Mouse (Mus musculus): ENCODE results near the gene Utp15. TPM values are rescaled to one million over a fixed set of nuclear protein-coding genes. Genes with fewer than 3 reads are reported as not detected.
A peak's percentile ranks its signal among the peaks of the same experiment; 100 is the strongest.

Gene Utp15
- polyA plus RNA-seq, 1 experiment from 2014 or later = 51.4 TPM

- Histone ChIP-seq H3K4me1 (no peaks in the 10 kb centered on the region), H3K4me3 (no peak overlapping the region), H3K9me3 (replicated peaks) (no peaks in the 10 kb centered on the region), H3K27me3 (ENCODE audit: low read depth, poor library complexity, severe bottlenecking) (no peaks in the 10 kb centered on the region), H3K27ac (no peak overlapping the region), H3K36me3 (no peaks in the 10 kb centered on the region)
- DNase-seq (ENCODE audit: low spot score) = no peak
- 79% methylated on average over 12 of the region's 12 CpGs for WGBS
These were observed 18.3 kb upstream of the Utp15 start for GRCm38 (mm10) chr13:98280990-98281650.

- H3K36me3 ChIP-seq = peaks cover 5% of the 10 kb centered on the region; the same call in 1 of the 2 replicates
- no peaks in the 10 kb centered on the region for H3K9me3 ChIP-seq (replicated peaks)
- H3K4me1 ChIP-seq = no peaks in the 10 kb centered on the region
- H3K4me3 ChIP-seq = no peak within 1 kb of the TSS
- no peaks in the 10 kb centered on the region for H3K27me3 ChIP-seq (ENCODE audit: low read depth, poor library complexity, severe bottlenecking)
- DNase-seq (ENCODE audit: low spot score) = no peak
- WGBS = 73% methylated on average over 5 of the region's 5 CpGs
- no peak within 1 kb of the TSS for H3K27ac ChIP-seq
These were observed 16.8 kb upstream of the Utp15 start, which contains the start of gene Gm21976 for GRCm38 (mm10) chr13:98279686-98280085. Gene Gm21976 (plus strand): TSS chr13:98279887.

GRCm38 (mm10) chr13:98277501-98277900 lies 14.7 kb upstream of the Utp15 start:
- Histone ChIP-seq H3K4me3 (no peak overlapping the region), H3K4me1 (no peaks in the 10 kb centered on the region), H3K27ac (no peak overlapping the region), H3K36me3 (peaks cover 19% of the 10 kb centered on the region), H3K27me3 (ENCODE audit: low read depth, poor library complexity, severe bottlenecking) (no peaks in the 10 kb centered on the region), H3K9me3 (replicated peaks) (no peaks in the 10 kb centered on the region)
- 80% methylated on average over 2 of the region's 2 CpGs for WGBS
- no peak for DNase-seq (ENCODE audit: low spot score)

GRCm38 (mm10) chr13:98276253-98276652 lies 13.4 kb upstream of the Utp15 start:
- H3K27ac ChIP-seq = no peak overlapping the region
- H3K4me3 ChIP-seq = no peak overlapping the region
- WGBS = 91% methylated on average over 7 of the region's 7 CpGs
- H3K27me3 ChIP-seq (ENCODE audit: low read depth, poor library complexity, severe bottlenecking) = no peaks in the 10 kb centered on the region
- no peaks in the 10 kb centered on the region for H3K4me1 ChIP-seq
- no peaks in the 10 kb centered on the region for H3K9me3 ChIP-seq (replicated peaks)
- DNase-seq (ENCODE audit: low spot score) = no peak
- H3K36me3 ChIP-seq = peaks cover 32% of the 10 kb centered on the region

GRCm38 (mm10) chr13:98275646-98276045 lies 12.8 kb upstream of the Utp15 start:
- Histone ChIP-seq H3K27me3 (ENCODE audit: low read depth, poor library complexity, severe bottlenecking) (no peaks in the 10 kb centered on the region), H3K36me3 (peaks cover 37% of the 10 kb centered on the region), H3K9me3 (replicated peaks) (no peaks in the 10 kb centered on the region), H3K4me1 (no peaks in the 10 kb centered on the region), H3K27ac (no peak overlapping the region), H3K4me3 (no peak overlapping the region)
- 91% methylated on average over 4 of the region's 4 CpGs for WGBS
- DNase-seq (ENCODE audit: low spot score) = no peak

GRCm38 (mm10) chr13:98274023-98274422 lies 11.2 kb upstream of the Utp15 start:
- H3K27ac ChIP-seq = no peak overlapping the region
- peaks cover 37% of the 10 kb centered on the region for H3K36me3 ChIP-seq
- DNase-seq (ENCODE audit: low spot score) = no peak
- H3K27me3 ChIP-seq (ENCODE audit: low read depth, poor library complexity, severe bottlenecking) = no peaks in the 10 kb centered on the region
- 94% methylated on average over 9 of the region's 9 CpGs for WGBS
- no peaks in the 10 kb centered on the region for H3K9me3 ChIP-seq (replicated peaks)
- H3K4me1 ChIP-seq = no peaks in the 10 kb centered on the region
- no peak overlapping the region for H3K4me3 ChIP-seq

GRCm38 (mm10) chr13:98264111-98264510 lies 1.3 kb upstream of the Utp15 start:
- Histone ChIP-seq H3K27me3 (ENCODE audit: low read depth, poor library complexity, severe bottlenecking) (no peaks in the 10 kb centered on the region), H3K36me3 (peaks cover 24% of the 10 kb centered on the region), H3K27ac (no peak overlapping the region), H3K9me3 (replicated peaks) (no peaks in the 10 kb centered on the region), H3K4me3 (peak overlapping the region; percentile 80), H3K4me1 (peaks cover 21% of the 10 kb centered on the region)
- no peak for DNase-seq (ENCODE audit: low spot score)
- 50% methylated on average over 5 of the region's 5 CpGs for WGBS

GRCm38 (mm10) chr13:98263458-98263987 lies 682 bp upstream of the Utp15 start:
- DNase-seq (ENCODE audit: low spot score) = no peak
- WGBS = 2% methylated on average over 16 of the region's 16 CpGs
- Histone ChIP-seq H3K27me3 (ENCODE audit: low read depth, poor library complexity, severe bottlenecking) (no peaks in the 10 kb centered on the region), H3K4me1 (peaks cover 21% of the 10 kb centered on the region), H3K9me3 (replicated peaks) (no peaks in the 10 kb centered on the region), H3K4me3 (peak overlapping the region; percentile 80), H3K27ac (peak overlapping the region; percentile 91), H3K36me3 (peaks cover 27% of the 10 kb centered on the region)

GRCm38 (mm10) chr13:98254921-98255320 lies 7.9 kb downstream of the Utp15 start:
- H3K27me3 ChIP-seq (ENCODE audit: low read depth, poor library complexity, severe bottlenecking) = no peaks in the 10 kb centered on the region
- H3K4me3 ChIP-seq = no peak overlapping the region
- DNase-seq (ENCODE audit: low spot score) = no peak

GRCm38 (mm10) chr13:98249594-98249993 lies 13.2 kb downstream of the Utp15 start:
- no peak for DNase-seq (ENCODE audit: low spot score)
- Histone ChIP-seq H3K36me3 (peaks cover 76% of the 10 kb centered on the region), H3K4me3 (no peak overlapping the region), H3K27me3 (ENCODE audit: low read depth, poor library complexity, severe bottlenecking) (no peaks in the 10 kb centered on the region), H3K4me1 (no peaks in the 10 kb centered on the region), H3K27ac (no peak overlapping the region), H3K9me3 (replicated peaks) (no peaks in the 10 kb centered on the region)
- WGBS = 94% methylated on average over 10 of the region's 10 CpGs

More at GRCm38 (mm10) chr13:98254921-98255320, 7.9 kb downstream of the Utp15 start:
- WGBS = 83% methylated on average over 9 of the region's 9 CpGs
- H3K36me3 ChIP-seq = peaks cover 99% of the 10 kb centered on the region
- no peaks in the 10 kb centered on the region for H3K9me3 ChIP-seq (replicated peaks)
- H3K4me1 ChIP-seq = no peaks in the 10 kb centered on the region
- no peak overlapping the region for H3K27ac ChIP-seq

- Histone ChIP-seq H3K27me3 (ENCODE audit: low read depth, poor library complexity, severe bottlenecking) (no peaks in the 10 kb centered on the region), H3K36me3 (peaks cover 35% of the 10 kb centered on the region), H3K4me1 (no peaks in the 10 kb centered on the region), H3K27ac (no peak overlapping the region), H3K4me3 (no peak overlapping the region), H3K9me3 (replicated peaks) (no peaks in the 10 kb centered on the region)
- DNase-seq (ENCODE audit: low spot score) = no peak
- 69% methylated on average over 7 of the region's 7 CpGs for WGBS
These were observed 17.5 kb downstream of the Utp15 start for GRCm38 (mm10) chr13:98245386-98245785.

- Histone ChIP-seq H3K27ac (no peak overlapping the region), H3K4me1 (no peaks in the 10 kb centered on the region), H3K36me3 (peaks cover 28% of the 10 kb centered on the region), H3K9me3 (replicated peaks) (no peaks in the 10 kb centered on the region), H3K4me3 (no peak overlapping the region), H3K27me3 (ENCODE audit: low read depth, poor library complexity, severe bottlenecking) (no peaks in the 10 kb centered on the region)
- DNase-seq (ENCODE audit: low spot score) = no peak
- WGBS = 84% methylated on average over 5 of the region's 5 CpGs
These were observed 18.1 kb downstream of the Utp15 start for GRCm38 (mm10) chr13:98244571-98245350.

Measured in limb, embryonic 10.5 days (tissue).